Mouse (Mus musculus) small intestine, adult 2 months (tissue): ENCODE measurements around the gene Bcat1. TPM values are rescaled to one million over a fixed set of nuclear protein-coding genes. Genes with fewer than 3 reads are reported as not detected.

Source experiments
- H3K27ac ChIP-seq: fragments of 200-500 bp; 2 replicates; pipeline ENCODE4 v1.5.1; 2012; ENCODE audit warnings: low read depth, low read length, control low read depth, inconsistent platforms; ENCODE audit not compliant: insufficient read depth
- H3K27me3 ChIP-seq: fragments of 200-500 bp; 2 replicates; pipeline ENCODE4 v1.6.1; 2012; ENCODE audit warnings: mild to moderate bottlenecking, moderate library complexity, low read length, inconsistent platforms; ENCODE audit not compliant: control insufficient read depth, insufficient read depth
- H3K36me3 ChIP-seq: fragments of 200-500 bp; 2 replicates; pipeline ENCODE4 v1.6.1; 2012; ENCODE audit warnings: mild to moderate bottlenecking, low read length, control low read depth, inconsistent platforms; ENCODE audit not compliant: control insufficient read depth, insufficient read depth
- H3K4me1 ChIP-seq: fragments of 200-500 bp; 2 replicates; pipeline ENCODE4 v1.6.1; 2012; ENCODE audit warnings: low read length, inconsistent platforms, mixed read lengths; ENCODE audit not compliant: control insufficient read depth, insufficient read depth, insufficient read length
- H3K4me3 ChIP-seq: fragments of 200-500 bp; 2 replicates; pipeline ENCODE4 v1.5.1; 2012; ENCODE audit warnings: low read depth, mild to moderate bottlenecking, control low read depth, inconsistent platforms, low read length, moderate library complexity
- CTCF ChIP-seq: fragments of 200-500 bp; IDR thresholded peaks from 2 replicates; pipeline ENCODE4 v1.5.1; 2012; ENCODE audit warnings: low read depth, mild to moderate bottlenecking, control low read depth, inconsistent platforms, low read length, moderate library complexity, mixed read lengths; ENCODE audit not compliant: insufficient replicate concordance, insufficient read length; ENCODE audit errors: extremely low read depth
- POLR2A ChIP-seq: fragments of 200-500 bp; IDR thresholded peaks from 2 replicates; pipeline ENCODE4 v1.6.1; 2012; ENCODE audit warnings: low read depth, mild to moderate bottlenecking, control low read depth, inconsistent platforms, low read length, moderate library complexity
- WGBS: fragments of 180-500 bp; shearing (Covaris S2); methylation state at CpG from one replicate; pipeline ENCODE4 v1.1.7; 2018; 5-methylcytosine and 5-hydroxymethylcytosine counted together
- polyA plus RNA-seq: library from polyadenylated mRNA; depleted of rRNA; stranded (reverse); fragments of >200 nt; gene quantifications from 2 replicates; pipeline ENCODE4 v1.2.3, GENCODE M21; 2012

The Bcat1 gene
- polyA plus RNA-seq, 1 experiment, result 0.22 TPM

DNA sequence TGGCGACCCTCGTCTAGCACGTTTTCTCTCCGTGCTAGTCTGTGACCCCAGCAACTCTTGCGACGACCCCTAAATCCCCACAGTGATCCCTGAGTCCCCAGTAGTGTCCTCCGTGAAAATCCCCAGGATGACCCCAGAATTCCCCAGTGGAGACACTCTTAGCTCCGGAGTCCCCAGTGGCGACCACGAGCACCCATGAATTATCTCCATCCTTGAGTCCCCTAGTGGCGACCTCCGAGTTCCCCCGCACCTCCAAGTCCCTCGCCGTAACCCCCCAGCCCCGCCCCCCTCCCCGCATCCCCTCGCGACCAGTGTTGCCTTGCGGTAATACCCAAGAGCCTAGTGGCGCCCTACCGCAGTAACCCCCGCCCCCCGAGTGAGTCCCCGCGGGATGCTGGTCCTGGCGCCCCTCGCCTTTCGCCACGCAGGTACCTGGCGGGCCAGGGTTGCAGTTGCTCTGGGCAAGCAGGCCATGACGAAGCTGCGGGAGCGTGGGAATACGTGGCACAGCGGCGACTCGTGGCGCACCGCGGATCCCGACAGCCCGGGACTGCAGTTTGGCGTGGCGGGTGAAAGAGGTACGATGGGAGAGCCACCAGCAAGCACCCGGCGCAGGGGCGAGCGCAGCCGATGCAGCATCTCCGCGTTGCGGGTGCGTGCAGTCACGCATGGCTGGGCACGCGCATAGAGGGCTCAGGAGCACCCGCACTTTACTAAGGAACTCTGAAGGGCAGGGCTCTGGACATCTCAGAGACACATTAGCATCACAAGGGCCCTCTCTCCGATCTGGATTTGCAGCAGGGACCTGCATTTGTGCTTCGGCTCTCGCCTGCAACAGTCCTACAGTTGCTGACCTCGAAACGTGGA lies 27.6 kb downstream of the Bcat1 start:
- no peak for TF ChIP-seq POLR2A
- TF ChIP-seq CTCF, result no peak
- H3K4me1 ChIP-seq, result peaks cover 3% of the 10 kb centered on the region; the same call in 1 of the 2 replicates
- H3K36me3 ChIP-seq, result no peaks in the 10 kb centered on the region
- no peak overlapping the region for H3K27ac ChIP-seq
- peak overlapping the region; percentile 18; the same call in 1 of the 2 replicates for H3K4me3 ChIP-seq
- H3K27me3 ChIP-seq, result peaks cover 11% of the 10 kb centered on the region
- WGBS, result 11% methylated on average over 64 of the region's 64 CpGs

DNA sequence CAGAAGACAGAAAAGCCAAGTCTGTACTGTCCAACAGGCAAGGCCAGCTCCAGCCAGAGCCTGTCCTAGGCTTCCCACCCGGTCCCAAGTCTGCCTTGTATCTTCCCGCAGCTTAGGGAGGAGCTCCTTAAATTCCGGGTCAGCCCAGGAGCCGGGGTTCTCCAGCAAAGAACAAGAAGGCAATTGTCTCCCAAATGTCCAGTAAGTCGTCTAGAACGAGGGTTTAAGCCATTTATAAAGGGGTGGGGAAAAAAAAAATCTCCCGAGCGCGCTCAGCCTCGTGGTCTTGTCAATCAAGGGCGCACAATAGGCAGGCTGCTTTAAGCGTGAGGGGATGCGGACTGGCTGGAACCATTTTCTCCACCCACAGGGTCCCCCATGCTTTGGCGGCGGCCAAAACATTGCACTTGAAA lies 28.5 kb downstream of the Bcat1 start:
- 13% methylated on average over 15 of the region's 15 CpGs for WGBS
- TF ChIP-seq POLR2A (no peak), CTCF (no peak)
- Histone ChIP-seq H3K4me3 (no peak overlapping the region), H3K27me3 (peaks cover 11% of the 10 kb centered on the region), H3K36me3 (no peaks in the 10 kb centered on the region), H3K27ac (no peak overlapping the region), H3K4me1 (peaks cover 3% of the 10 kb centered on the region; the same call in 1 of the 2 replicates)

- Histone ChIP-seq H3K4me3 (no peak overlapping the region), H3K4me1 (peaks cover 3% of the 10 kb centered on the region; the same call in 1 of the 2 replicates), H3K36me3 (no peaks in the 10 kb centered on the region), H3K27me3 (peaks cover 11% of the 10 kb centered on the region), H3K27ac (no peak overlapping the region)
- no peak for TF ChIP-seq POLR2A
- no peak for TF ChIP-seq CTCF
- 81% methylated on average over 13 of the region's 13 CpGs for WGBS
Measured at GRCm38 (mm10) chr6:145046266-145046890, 29.6 kb downstream of the Bcat1 start.

GRCm38 (mm10) chr6:145044916-145045574 lies 30.9 kb downstream of the Bcat1 start:
- Histone ChIP-seq H3K27me3 (peaks cover 11% of the 10 kb centered on the region), H3K27ac (no peak overlapping the region), H3K4me3 (no peak overlapping the region), H3K36me3 (no peaks in the 10 kb centered on the region), H3K4me1 (peaks cover 3% of the 10 kb centered on the region; the same call in 1 of the 2 replicates)
- TF ChIP-seq POLR2A (no peak), CTCF (no peak)
- 88% methylated on average over 20 of the region's 20 CpGs for WGBS

- H3K27me3 ChIP-seq, result no peaks in the 10 kb centered on the region
- no peak for TF ChIP-seq POLR2A
- H3K36me3 ChIP-seq, result no peaks in the 10 kb centered on the region
- H3K4me1 ChIP-seq, result no peaks in the 10 kb centered on the region
- no peak overlapping the region for H3K4me3 ChIP-seq
- WGBS, result 59% methylated on average over 7 of the region's 7 CpGs
- no peak overlapping the region for H3K27ac ChIP-seq
Measured at GRCm38 (mm10) chr6:145040732-145041131, 35.3 kb downstream of the Bcat1 start.

GRCm38 (mm10) chr6:145037626-145038025 lies 38.4 kb downstream of the Bcat1 start:
- WGBS, result 19% methylated on average over 1 of the region's 1 CpGs
- no peak overlapping the region for H3K27ac ChIP-seq
- TF ChIP-seq POLR2A (no peak), CTCF (no peak)

GRCm38 (mm10) chr6:145035412-145035811 lies 40.6 kb downstream of the Bcat1 start:
- TF ChIP-seq CTCF (no peak), POLR2A (no peak)
- H3K4me3 ChIP-seq, result no peak overlapping the region
- 81% methylated on average over 9 of the region's 9 CpGs for whole genome bisulfite sequencing
- H3K27me3 ChIP-seq, result no peaks in the 10 kb centered on the region
- H3K36me3 ChIP-seq, result no peaks in the 10 kb centered on the region
- H3K4me1 ChIP-seq, result no peaks in the 10 kb centered on the region
- no peak overlapping the region for H3K27ac ChIP-seq

More at GRCm38 (mm10) chr6:145037626-145038025, 38.4 kb downstream of the Bcat1 start:
- Histone ChIP-seq H3K4me1 (no peaks in the 10 kb centered on the region), H3K4me3 (no peak overlapping the region), H3K27me3 (no peaks in the 10 kb centered on the region), H3K36me3 (no peaks in the 10 kb centered on the region)
